Comparison of ENCODE assay signal across 8 mouse cellular contexts in genomic region chr4:58082588-58082987, GRCm38 (mm10).
DNase-seq lines count a peak whose midpoint lies in the region; ATAC-seq and TF ChIP-seq lines count a peak whose summit lies in the region.

No protein-coding gene starts in this region.

- no peak overlapping the region for H3K27ac ChIP-seq in heart, embryonic 12.5 days (ENCODE audit: poor library complexity, severe bottlenecking)
- no peak overlapping the region for H3K27ac ChIP-seq in forebrain, embryonic 14.5 days (ENCODE audit: low read depth, low read length)
- H3K27ac ChIP-seq in hindbrain, embryonic 14.5 days, result no peak overlapping the region
- H3K27ac ChIP-seq in midbrain, postnatal 0 days (ENCODE audit: low read depth, low read length), result no peak overlapping the region

- 10% methylated on average over 5 of the region's 5 CpGs for WGBS in heart, embryonic 12.5 days
- WGBS in forebrain, embryonic 14.5 days, result 8% methylated on average over 5 of the region's 5 CpGs
- 11% methylated on average over 5 of the region's 5 CpGs for whole genome bisulfite sequencing in hindbrain, embryonic 14.5 days
- 10% methylated on average over 5 of the region's 5 CpGs for WGBS in midbrain, postnatal 0 days

- no peaks in the 10 kb centered on the region for H3K36me3 ChIP-seq in heart, embryonic 12.5 days
- no peaks in the 10 kb centered on the region for H3K36me3 ChIP-seq in forebrain, embryonic 14.5 days (ENCODE audit: control insufficient read depth, insufficient read depth, low read length)
- H3K36me3 ChIP-seq in hindbrain, embryonic 14.5 days (replicated peaks; ENCODE audit: control insufficient read depth, insufficient read depth), result no peaks in the 10 kb centered on the region
- no peaks in the 10 kb centered on the region for H3K36me3 ChIP-seq in midbrain, postnatal 0 days (ENCODE audit: insufficient read depth, low read length)
- H3K36me3 ChIP-seq in splenic B cell, adult 2 months (ENCODE audit: control insufficient read depth, insufficient read depth, low read length, poor library complexity, severe bottlenecking), result no peaks in the 10 kb centered on the region

- ATAC-seq in heart, embryonic 12.5 days (ENCODE audit: insufficient number of reproducible peaks, low FRiP score), result no peak
- peak; percentile 49 for ATAC-seq in forebrain, embryonic 14.5 days
- no peak for ATAC-seq in hindbrain, embryonic 14.5 days (ENCODE audit: low FRiP score)
- peak; percentile 53; the same call in 1 of the 2 replicates for ATAC-seq in midbrain, postnatal 0 days (ENCODE audit: low FRiP score)

- no peaks in the 10 kb centered on the region for H3K27me3 ChIP-seq in heart, embryonic 12.5 days (replicated peaks)
- H3K27me3 ChIP-seq in forebrain, embryonic 14.5 days (replicated peaks; ENCODE audit: control insufficient read depth, insufficient read depth, low read length), result no peaks in the 10 kb centered on the region
- H3K27me3 ChIP-seq in hindbrain, embryonic 14.5 days (ENCODE audit: control insufficient read depth, insufficient read depth, low read length), result no peaks in the 10 kb centered on the region
- H3K27me3 ChIP-seq in midbrain, postnatal 0 days (ENCODE audit: insufficient read depth, low read length), result no peaks in the 10 kb centered on the region
- H3K27me3 ChIP-seq in splenic B cell, adult 2 months (ENCODE audit: control insufficient read depth, insufficient read depth, low read length, poor library complexity, severe bottlenecking), result no peaks in the 10 kb centered on the region

- intact Hi-C loops in left cerebral cortex, postnatal 36 days (cut with DNase I), result loop anchor here (2.0 kb wide), 1 partner anchor 170 kb away; no protein-coding TSS in a partner anchor

- no peak overlapping the region for H3K9ac ChIP-seq in heart, embryonic 12.5 days
- H3K9ac ChIP-seq in forebrain, embryonic 14.5 days (ENCODE audit: low read length), result no peak overlapping the region
- no peak overlapping the region for H3K9ac ChIP-seq in hindbrain, embryonic 14.5 days
- no peak overlapping the region for H3K9ac ChIP-seq in midbrain, postnatal 0 days (replicated peaks; ENCODE audit: low read length, poor library complexity, severe bottlenecking)

- peak; percentile 96 for TF ChIP-seq CTCF in midbrain, postnatal 0 days (IDR thresholded peaks at IDR 0.05)

- no peak overlapping the region for H3K4me3 ChIP-seq in heart, embryonic 12.5 days
- no peak overlapping the region for H3K4me3 ChIP-seq in forebrain, embryonic 14.5 days (ENCODE audit: low read depth, low read length)
- H3K4me3 ChIP-seq in hindbrain, embryonic 14.5 days (replicated peaks; ENCODE audit: low read length), result no peak overlapping the region
- H3K4me3 ChIP-seq in midbrain, postnatal 0 days (ENCODE audit: low read depth, low read length), result no peak overlapping the region

- peak; percentile 40 for DNase-seq in heart, adult 8-10 months (ENCODE audit: low spot score)
- DNase-seq in c-Kit-positive CD71-positive TER-119-positive erythroid progenitor cells, embryonic 14.5 days (ENCODE audit: low spot score), result peak; percentile 24
- peak; percentile 62 for DNase-seq in forebrain, embryonic 14.5 days (ENCODE audit: low spot score)
- peak; percentile 81 for DNase-seq in hindbrain, embryonic 14.5 days (ENCODE audit: low spot score)
- DNase-seq in left cerebral cortex, postnatal 36 days (ENCODE audit: low spot score in 2 of 2), result peak; percentile 45 to 63
- DNase-seq in midbrain, postnatal 0 days (ENCODE audit: low spot score), result peak; percentile 74
- peak; percentile 56 for DNase-seq in splenic B cell, adult 2 months (ENCODE audit: low read depth, low spot score)

- no peaks in the 10 kb centered on the region for H3K9me3 ChIP-seq in heart, embryonic 12.5 days (replicated peaks)
- H3K9me3 ChIP-seq in forebrain, embryonic 14.5 days (replicated peaks; ENCODE audit: control insufficient read depth, low read length), result no peaks in the 10 kb centered on the region
- H3K9me3 ChIP-seq in hindbrain, embryonic 14.5 days (ENCODE audit: control insufficient read depth, low read length), result no peaks in the 10 kb centered on the region
- H3K9me3 ChIP-seq in midbrain, postnatal 0 days (ENCODE audit: low read length), result no peaks in the 10 kb centered on the region

- no peaks in the 10 kb centered on the region for H3K4me1 ChIP-seq in heart, embryonic 12.5 days (replicated peaks)
- no peaks in the 10 kb centered on the region for H3K4me1 ChIP-seq in forebrain, embryonic 14.5 days (ENCODE audit: control insufficient read depth, insufficient read depth, low read length)
- H3K4me1 ChIP-seq in hindbrain, embryonic 14.5 days (replicated peaks; ENCODE audit: control insufficient read depth, insufficient read depth, low read length), result no peaks in the 10 kb centered on the region
- no peaks in the 10 kb centered on the region for H3K4me1 ChIP-seq in midbrain, postnatal 0 days (ENCODE audit: insufficient read depth, low read length)

- no peak overlapping the region for H3K4me2 ChIP-seq in heart, embryonic 12.5 days
- H3K4me2 ChIP-seq in forebrain, embryonic 14.5 days (ENCODE audit: low read length), result no peak overlapping the region
- H3K4me2 ChIP-seq in hindbrain, embryonic 14.5 days (replicated peaks), result no peak overlapping the region
- H3K4me2 ChIP-seq in midbrain, postnatal 0 days (ENCODE audit: low read depth, low read length, poor library complexity, severe bottlenecking), result no peak overlapping the region

Comparison
In these comparisons a context has a peak if more than half of its experiments do, and no peak if none do; other contexts are left out.
1. DNase-seq: peak in every context shown above with its lines; median percentile 81 in hindbrain, embryonic 14.5 days; 74 in midbrain, postnatal 0 days; 62 in forebrain, embryonic 14.5 days; 56 in splenic B cell, adult 2 months; 54 in left cerebral cortex, postnatal 36 days; 40 in heart, adult 8-10 months; 24 in c-Kit-positive CD71-positive TER-119-positive erythroid progenitor cells, embryonic 14.5 days.
2. ATAC-seq: peak in forebrain, embryonic 14.5 days (single experiment) and midbrain, postnatal 0 days (single experiment); none in heart, embryonic 12.5 days (single experiment) and hindbrain, embryonic 14.5 days (single experiment).